Mouse (Mus musculus): Measurements from ENCODE around the gene Tet3.

The Tet3 gene

DNA sequence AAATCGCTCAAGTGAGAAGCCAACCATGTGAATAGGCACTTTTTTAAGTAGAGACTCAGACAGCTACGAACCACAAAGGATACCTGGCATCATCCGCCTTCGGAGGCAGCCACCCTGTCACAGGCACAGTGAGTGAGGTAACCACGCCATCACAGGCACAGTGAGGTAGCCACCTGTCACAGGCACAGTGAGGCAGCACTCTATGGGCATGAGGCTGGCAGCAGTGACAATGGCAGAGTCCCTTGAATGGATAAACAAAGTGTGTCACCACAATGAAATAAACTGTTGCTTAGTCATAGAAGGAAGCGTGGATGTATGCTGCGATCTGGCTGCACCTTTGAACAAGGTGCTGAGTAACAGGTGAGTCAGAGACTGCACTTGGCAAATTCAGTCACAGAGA, 19.7 kb upstream of the Tet3 start:
- no peak for DNase-seq (ENCODE audit: low read depth, low spot score)

DNA sequence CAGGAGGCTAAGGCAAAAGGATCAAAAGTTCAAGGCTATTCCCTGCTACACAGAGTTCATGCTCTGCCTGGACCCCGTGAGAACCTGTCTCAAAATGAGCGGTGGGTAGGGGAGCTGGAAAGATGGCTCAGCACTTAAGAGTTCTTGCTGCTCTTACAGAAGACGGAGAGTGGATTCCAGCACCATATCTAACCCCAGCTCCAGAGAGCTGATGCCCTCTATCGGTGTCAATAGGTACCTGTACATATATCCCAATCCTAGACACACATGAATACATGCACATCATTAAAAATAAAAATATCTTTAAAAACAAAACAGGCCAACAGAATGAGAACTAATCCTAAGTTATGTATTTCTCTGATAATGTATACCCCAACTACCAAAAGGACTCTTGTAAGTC, 19.3 kb upstream of the Tet3 start:
- no peak for DNase-seq (ENCODE audit: low read depth, low spot score)

DNA sequence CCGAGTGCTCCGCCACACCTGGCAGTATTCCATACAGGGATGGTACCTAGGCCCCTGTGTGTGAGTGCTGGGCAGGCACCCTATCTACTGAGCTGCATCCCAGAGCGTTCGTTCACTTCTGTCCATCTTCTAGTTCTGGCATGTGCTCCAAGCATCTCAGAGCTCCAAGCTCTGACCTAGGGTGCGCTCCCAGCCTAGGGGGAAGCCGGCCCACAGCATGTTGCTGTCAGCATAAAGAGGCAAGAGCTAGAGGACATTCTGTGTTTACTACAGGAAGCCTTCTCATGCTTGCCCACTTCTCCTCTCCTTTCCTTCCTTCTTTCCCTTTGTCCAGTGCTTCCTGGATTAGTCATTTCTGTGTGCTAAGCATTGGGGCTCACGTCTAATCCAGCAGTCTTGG, 16.5 kb upstream of the Tet3 start:
- DNase-seq (ENCODE audit: low read depth, low spot score) = no peak

DNA sequence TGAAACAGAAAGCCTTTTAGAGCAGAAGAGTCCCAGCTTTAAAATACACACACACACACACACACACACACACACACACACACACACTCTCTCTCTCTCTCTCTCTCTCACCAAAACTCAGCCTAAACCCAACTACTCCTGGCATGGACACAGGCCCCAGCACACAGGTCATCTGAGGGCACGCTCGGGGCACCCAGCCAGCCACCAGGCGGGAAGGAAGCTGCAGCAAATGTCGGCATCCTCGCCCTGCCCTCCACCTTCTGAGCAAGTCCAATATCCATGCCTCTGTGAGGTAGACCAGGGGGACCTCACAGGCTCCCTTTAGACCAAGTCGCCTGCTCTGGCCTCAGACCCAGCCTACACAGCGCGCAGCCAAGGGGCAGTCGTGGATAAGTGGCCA, 14.4 kb upstream of the Tet3 start:
- DNase-seq (ENCODE audit: low read depth, low spot score) = no peak

DNA sequence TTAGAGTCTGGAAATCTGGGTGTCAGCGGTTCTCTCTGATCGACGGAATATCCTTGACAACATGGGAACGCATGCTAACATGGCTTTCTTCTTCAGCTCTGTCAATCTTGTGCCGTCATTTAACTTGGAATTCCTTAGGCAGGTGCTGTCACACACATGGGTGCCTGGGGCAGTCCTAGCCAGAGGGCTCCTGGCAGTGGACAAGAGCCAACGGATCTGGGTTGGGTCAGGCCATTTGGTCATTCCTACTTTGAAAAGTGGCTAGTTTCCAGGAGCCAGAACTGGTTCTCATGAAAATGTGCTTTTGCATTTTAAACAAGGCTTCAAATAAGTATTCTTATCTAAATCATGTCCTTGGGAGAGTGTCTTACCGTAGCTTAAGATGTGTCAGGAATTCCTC, 12.9 kb upstream of the Tet3 start:
- DNase-seq (ENCODE audit: low read depth, low spot score) = no peak

DNA sequence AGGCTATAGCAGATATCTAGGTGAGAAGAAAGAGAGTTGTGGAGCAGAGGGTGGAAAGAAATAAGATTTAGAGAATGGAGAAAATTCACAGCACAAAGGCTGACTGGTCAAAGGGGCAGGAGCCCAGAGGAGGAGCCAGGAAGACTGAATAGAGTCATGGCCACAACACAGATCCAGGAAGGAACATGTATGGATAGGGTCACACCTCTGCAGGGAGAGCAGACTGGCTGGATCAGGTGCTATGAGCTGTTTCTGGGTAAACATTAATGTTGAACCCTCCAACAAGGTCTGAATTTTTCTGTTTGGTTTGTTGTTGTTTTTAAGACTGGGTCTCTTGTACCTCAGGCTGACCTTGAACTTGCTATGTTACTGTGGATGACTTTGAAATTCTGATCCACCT, 5.1 kb upstream of the Tet3 start:
- no peak for DNase-seq (ENCODE audit: low read depth, low spot score)

DNA sequence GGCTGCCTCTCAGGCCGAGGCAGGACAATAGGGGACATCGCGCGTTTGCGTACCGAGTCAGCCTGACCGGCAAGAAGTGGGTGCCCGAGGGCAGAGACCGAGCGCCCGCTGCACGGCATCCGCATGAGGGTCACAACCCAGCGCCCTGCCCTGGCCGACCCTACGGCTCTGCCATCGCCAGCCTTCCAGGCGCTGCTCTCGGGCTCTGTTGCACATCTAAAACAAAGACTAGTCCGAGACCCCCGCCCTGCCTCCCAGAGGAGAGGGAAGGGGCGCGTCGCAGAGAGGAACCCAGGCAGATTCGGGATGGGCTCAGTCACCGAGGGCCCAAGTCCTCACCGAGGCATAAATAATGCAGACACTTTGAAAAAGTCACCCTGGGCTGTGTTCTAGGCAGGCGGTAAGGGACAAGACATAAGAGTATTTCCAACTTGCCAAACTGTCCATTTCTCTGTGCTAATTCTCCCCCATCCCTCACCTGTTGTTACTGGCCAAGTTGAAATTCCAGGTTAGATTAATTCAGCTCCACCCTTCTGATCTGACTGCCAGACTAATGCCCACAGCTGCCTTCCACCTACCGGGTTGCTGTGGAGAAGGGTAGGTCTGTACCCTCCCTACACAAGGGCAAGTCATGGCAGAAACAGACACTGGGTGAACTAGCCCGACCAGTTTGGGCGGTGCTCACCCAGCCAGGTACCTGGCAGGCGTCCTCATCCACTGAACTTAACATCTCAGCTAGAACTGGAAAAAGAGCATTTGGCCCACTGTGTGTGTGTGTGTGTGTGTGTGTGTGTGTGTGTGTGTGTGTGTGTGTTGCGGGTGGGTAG, 1.7 kb downstream of the Tet3 start:
- DNase-seq (ENCODE audit: low read depth, low spot score) = no peak

DNA sequence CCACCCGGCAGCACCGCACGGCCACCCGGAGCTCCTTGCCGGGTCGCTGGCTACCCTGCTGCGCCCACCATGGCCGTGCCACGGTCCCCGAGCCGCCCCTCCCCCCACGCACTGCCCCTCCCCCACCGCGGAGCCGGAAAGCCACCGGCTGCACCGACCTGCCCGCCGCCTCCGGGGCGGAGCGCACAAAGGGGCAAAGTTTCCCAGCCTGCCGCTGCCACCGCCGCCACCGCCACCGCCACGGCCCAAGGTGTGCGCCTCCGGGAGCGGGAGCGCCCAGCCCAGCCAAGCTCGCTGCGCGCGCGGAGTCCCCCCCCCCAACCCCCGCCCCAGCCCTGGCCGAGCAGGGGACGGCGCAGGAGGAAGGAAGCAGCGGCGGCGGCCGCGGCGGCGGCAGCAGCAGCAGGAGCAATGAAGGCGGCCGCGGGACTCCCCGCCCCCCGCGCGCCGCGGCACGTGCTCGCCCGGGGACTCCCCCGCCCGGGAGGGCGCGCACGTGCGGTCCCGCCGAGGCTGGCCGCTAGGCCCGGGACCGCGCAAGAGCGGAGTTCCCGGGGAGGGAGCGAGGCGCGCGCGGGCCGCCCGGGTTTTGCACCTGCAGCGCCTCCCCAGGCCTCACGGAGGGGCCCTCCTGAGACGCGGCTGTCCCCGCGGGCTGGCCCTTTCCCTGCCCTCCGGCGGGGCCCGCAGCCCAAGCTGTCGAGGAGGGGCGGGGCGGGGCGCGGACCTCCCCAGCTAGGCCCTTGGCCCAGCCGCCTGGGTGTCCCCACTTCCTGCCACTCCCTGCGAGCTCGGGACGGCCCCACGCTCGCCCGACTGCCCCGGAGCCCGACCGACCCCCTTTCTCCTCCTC, 2.5 kb downstream of the Tet3 start:
- peak; percentile 54 for DNase-seq (ENCODE audit: low read depth, low spot score)

DNA sequence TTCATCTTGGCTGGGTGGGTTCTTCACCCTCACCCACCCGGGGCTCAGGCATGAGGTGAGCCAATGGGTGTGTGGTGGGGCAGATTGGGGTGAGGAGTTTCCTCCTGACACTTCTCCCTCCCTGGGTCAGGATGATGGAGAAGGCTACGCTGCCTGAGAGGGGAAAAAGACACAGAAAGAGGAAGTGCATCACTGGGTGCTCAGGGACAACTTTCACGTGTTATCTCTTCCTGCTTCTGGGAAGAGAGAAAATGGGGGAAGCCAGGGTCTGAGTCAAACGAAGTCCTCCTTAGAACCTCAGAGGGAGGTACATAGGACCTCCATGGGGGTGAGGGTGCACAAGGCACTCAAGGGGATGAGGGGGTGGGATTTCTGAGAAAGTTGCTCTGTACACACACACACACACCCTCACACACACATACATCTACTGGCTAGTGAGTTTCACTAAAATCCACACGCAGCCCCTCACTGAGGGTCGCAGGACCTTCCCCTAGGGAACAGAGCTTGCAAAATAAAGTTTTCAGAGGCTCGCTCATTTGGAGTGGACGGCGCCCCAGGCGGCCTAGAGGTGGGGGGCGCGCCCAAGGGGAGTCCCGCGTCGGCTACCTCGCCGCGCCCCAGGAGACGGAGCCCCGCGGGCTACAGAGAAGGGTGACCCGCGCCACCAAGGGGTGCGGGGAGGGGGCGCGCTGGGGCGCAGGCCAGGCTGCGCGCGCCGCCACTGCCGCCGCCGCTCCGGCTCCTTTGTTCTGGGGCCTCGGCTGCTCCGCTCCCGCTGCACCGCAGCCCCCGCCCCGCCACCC, 3.4 kb downstream of the Tet3 start:
- no peak for DNase-seq (ENCODE audit: low read depth, low spot score)

DNA sequence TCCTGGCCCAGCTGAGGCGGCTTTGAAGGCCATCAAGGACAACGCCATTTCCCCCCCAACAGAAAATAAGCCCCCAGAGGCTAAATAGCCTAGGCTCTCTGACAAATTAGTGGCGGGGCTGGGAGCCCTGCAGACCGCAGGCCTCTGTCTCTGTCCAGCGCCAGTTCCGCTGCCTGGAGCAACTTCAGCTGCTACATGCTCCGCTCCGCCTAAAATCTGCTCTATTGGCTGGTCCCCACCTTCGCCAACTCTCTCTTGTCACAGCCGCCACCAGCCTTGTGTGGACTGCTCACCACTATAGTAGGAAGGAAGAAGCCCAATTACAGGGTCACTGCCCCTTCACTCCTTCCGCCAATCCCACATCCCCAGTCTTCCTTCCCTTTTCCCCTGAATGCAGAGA, 5.2 kb downstream of the Tet3 start:
- no peak for DNase-seq (ENCODE audit: low read depth, low spot score)

DNA sequence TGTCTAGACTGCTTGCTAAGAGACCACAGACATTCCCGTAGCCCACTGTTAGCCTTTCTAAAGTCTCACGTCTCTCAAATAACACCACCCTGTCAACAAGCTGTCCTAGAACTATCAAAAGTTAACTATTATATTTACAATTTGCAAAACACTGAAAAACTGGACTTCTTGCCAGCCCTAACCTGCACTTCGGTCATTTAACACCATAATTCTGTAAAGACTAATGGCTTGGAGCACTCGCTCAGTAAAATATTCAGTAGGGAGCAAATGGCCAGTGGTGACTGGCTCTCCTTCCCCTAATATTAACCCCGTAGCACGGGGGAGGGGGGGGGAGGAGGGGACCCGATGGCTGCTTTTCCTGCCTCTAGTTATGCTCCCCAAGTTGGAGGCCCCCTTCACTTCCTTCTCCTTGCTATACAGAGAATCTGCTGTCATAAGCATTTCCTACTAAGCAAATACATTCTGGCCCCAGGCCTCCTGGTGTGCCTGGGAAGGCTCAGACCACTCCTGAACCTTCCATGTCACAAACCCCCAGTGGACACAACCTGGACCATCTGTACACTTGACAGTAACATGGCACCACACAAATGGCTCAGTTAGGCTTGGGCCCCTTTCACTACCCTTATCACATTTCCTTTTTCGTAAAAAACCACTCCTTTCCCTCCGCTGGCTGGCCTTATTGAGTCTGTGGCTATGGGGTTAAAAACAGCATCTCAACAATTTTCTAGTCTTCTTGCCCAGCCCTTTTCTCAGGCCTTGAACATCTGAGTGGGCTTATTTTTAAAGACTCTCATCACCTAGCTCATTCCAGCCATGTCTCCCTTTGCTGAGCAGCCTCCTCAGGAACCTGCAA, 8.2 kb downstream of the Tet3 start:
- DNase-seq (ENCODE audit: low read depth, low spot score) = no peak

DNA sequence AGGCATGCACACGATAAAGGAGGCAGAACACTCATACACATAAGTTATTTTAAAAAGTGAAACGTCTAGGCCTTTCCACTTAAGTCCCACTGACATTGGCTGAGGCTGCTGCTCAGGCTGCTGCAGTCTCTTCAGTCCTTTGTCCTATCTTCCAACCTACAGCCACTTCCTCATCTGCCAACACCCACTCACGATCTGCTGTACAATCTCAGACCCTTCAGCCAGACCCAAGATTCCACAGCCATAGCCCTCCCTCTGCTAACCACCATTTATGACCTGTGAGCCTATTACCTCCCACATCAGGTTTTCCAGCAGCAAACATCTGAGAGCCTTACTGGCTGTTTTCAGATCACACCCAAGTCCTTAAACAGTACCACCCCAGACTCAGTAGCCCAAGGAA, 9.4 kb downstream of the Tet3 start:
- DNase-seq (ENCODE audit: low read depth, low spot score) = no peak

DNA sequence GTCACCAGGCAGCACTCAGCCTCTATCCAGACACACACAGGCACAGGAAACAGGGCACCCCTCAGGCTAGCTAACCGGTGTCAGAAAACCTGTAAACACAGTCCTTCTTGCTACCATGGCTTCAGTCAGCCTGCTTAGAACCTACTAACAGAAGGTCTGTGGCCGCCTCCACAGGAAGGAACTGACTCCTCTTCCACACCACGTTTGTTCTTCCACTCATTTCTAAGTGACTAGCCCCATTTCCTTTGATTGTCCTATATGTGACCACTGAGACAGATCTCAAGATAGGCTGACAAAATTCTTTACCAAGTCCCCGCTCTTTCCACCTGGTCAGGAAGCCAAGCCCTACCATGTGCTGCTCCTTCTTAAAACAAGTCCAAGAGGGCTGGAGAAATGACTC, 10.0 kb downstream of the Tet3 start:
- DNase-seq (ENCODE audit: low read depth, low spot score) = no peak

DNA sequence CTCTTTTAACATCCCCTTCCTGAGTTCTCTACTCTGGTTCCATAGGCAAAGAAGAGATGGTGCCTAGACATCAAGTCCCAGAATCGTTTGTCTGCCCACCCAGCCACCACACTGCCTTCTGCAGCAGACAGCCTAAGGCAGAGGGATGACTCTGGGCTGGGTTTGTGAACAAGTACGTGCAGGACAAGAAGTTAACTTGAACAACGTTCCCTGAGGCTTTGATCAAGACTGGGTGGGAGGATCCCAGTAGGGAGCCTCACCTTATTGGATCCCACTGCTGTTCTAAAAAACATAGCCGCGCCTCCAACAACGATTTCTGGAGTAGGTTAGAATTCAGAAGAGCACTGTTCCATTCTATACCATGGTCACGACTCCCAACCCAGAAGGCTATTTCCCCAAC, 11.9 kb downstream of the Tet3 start:
- DNase-seq (ENCODE audit: low read depth, low spot score) = no peak

DNA sequence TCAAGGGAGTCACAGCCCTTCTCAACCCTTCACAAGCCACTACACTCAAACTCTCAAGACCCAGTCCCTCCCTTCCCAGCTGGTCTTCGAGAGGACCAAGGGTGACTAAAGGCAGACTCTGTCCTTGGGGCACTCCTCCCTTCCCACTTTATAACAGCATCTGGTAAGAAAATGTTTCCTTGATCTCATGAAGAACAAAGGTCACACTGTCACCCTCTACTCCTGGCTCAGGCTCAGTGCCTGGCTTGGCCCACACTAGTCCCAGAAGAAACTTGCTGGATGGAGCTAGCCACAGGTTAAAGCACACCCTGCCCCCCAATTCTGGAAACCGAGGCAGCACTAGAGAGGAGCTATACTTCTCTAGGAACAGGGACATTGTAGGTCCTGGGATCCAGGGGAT, 13.1 kb downstream of the Tet3 start:
- DNase-seq (ENCODE audit: low read depth, low spot score) = no peak

DNA sequence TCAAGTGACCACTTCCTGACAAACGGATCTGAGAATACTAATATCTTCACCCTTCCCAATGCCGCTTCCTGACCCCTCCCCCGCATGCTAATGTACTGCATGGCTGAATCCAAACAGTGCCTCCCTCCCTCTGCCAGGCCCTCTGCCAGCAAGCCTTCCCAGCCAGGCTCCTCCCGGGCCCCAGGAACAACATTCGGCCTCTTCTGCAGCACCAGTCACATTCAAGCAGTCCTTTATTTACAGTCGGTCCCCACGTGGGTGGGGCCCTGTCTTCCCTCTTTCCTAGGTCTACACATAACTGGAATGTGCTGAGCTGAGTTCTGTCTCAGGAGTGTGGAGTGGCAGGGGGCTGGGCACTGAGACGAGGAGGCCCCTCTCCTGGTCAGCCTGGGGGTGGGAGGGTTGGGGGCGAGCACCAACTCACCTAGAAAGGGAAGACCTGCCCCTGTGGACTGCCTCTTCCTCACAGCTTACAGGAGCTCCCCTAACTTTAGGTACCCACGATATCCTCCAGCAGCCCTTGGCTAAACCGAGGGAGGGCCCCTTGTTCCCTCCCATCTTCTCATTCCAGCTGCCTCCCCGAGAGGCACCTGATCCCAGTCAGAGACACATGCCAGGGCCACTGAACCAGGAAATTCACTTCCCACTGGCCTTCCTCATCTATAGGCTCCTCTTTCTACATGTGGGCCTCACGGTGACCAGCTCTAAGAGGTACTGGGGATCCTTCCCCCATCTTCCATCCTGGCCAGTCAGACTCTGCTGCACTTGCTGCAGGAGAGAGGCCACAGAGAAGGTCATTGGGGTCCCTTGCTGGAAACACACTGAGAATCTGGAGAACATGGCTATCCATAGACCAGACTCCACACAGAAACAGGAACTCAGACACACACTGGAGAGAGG, 15.2 kb downstream of the Tet3 start:
- DNase-seq (ENCODE audit: low read depth, low spot score) = no peak

DNA sequence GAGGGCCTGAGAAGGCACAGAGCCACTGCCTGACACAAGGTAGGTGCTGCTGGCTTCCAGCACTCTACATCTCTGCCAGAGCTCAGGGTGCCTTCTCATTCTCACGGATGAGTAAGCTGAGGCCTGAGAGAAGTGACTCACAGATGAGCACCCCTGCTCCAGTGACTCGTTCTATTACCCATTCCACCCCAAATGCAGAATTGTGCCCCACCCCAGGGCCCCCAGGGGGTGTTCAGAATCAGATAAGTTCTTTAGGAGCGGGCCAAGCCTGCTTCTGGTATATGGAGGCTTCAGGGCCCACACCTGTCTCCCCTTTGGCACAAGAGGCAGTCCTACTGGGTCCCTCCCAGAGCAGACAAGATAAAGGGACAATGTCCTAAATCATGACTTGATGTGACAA, 16.2 kb downstream of the Tet3 start:
- DNase-seq (ENCODE audit: low read depth, low spot score) = no peak

DNA sequence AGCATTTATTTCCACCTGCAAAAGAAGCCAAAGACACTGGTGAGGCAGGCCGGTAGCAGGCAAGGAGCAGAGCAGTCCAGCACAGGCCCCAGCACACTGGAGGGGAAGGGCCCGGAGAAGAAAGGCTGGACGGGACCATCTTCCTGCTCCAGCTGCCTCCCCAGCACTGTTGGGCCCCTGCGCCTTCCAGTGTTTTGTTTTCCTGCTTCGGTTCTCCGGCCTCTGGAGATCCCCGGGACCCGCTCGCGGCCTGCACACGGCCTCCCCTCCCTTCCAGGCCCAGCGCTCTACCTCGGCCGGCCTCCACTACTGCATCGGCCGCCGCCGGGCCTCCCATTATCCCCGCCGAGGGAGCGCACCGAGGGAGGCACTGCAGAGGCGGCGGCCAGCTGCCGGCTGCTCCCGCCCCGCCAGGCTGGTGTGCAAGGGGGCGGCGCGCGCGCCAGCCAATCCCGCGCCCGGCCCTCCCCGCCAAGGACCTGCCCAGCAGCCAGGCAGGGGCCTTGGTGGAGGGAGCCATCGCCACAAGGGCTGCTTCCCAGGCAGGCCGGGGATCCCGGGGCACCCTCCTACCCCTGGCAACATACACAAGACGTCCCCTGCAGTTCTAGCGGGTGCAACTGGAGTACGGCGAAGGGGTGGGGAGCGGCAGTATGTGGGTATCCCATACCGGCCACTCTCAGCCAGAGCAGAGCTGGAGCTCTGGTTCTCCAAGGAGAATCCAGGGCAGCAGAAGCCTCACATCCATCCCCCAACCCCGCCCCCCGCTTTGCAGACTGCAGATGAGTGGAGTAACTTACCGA, 17.4 kb downstream of the Tet3 start:
- DNase-seq (ENCODE audit: low read depth, low spot score) = peak; percentile 70

DNA sequence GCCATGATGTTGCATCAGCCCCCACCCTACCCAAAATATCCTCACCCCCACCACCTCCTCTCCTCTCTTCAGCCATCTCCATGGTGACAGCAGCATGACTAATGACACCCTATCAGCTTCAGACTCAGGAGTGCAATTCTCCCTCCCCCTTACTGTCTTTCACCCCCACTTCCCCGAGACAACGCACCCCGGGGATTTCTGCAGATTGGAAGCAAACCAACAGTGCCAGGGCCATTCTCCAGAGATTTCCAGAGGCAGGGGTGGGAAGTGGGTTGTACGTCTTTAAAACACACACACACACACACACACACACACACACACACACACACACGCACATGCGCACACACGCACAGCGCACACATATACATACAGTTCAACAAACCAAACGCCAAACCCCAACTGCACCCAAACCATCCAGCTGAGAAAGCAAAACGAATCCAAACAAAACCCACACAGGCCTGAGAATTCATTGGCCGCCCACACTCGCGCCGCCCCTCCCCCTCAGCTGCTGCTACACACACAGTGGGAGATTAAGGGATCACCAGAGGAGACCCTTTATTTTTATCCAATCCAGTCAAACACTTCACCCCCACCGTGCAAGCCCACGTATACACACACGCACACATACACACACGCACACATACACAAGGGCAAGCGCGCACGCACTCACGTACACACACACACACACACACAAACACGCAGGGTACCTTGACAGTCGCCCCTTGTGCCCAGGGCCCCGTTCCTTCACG, 18.2 kb downstream of the Tet3 start:
- DNase-seq (ENCODE audit: low read depth, low spot score) = peak; percentile 73
